Mouse (Mus musculus) hindbrain, embryonic 15.5 days (tissue): ENCODE data around the gene Klhl32. TPM values are rescaled to one million over a fixed set of nuclear protein-coding genes. Genes with fewer than 3 reads are reported as not detected.

ENCODE experiments used
- ATAC-seq: fragments of 200-750 bp; cut with Nextera tagmentation; 2 replicates; pipeline ENCODE4 v1.8.0; 2017; ENCODE audit warnings: low read depth, moderate number of reproducible peaks, moderate TSS enrichment; ENCODE audit not compliant: low FRiP score
- H3K27ac ChIP-seq: fragments of 300-500 bp; sonication (generic); replicated peaks from 2 replicates; pipeline ENCODE4 v1.5.1; 2015; ENCODE audit warnings: mild to moderate bottlenecking, inconsistent platforms
- H3K27me3 ChIP-seq: fragments of 300-500 bp; sonication (generic); 2 replicates; pipeline ENCODE4 v1.6.1; 2015; ENCODE audit warnings: control low read depth, inconsistent platforms
- H3K36me3 ChIP-seq: fragments of 300-500 bp; sonication (generic); 2 replicates; pipeline ENCODE4 v1.6.1; 2015; ENCODE audit warnings: control low read depth, inconsistent platforms
- H3K4me1 ChIP-seq: fragments of 300-500 bp; sonication (generic); replicated peaks from 2 replicates; pipeline ENCODE4 v1.6.1; 2015; ENCODE audit warnings: control low read depth, inconsistent platforms
- H3K4me2 ChIP-seq: fragments of 300-500 bp; sonication (generic); 2 replicates; pipeline ENCODE4 v1.6.1; 2015; ENCODE audit warnings: moderate library complexity, mild to moderate bottlenecking, inconsistent platforms
- H3K4me3 ChIP-seq: fragments of 300-500 bp; sonication (generic); 2 replicates; pipeline ENCODE4 v1.5.1; 2015; ENCODE audit warnings: mild to moderate bottlenecking, inconsistent platforms
- H3K9ac ChIP-seq: fragments of 300-500 bp; sonication (generic); 2 replicates; pipeline ENCODE4 v1.6.1; 2015; ENCODE audit warnings: inconsistent platforms
- H3K9me3 ChIP-seq: fragments of 300-500 bp; sonication (generic); 2 replicates; pipeline ENCODE4 v1.6.1; 2016; ENCODE audit warnings: control low read depth, inconsistent platforms
- WGBS: fragments of 180-500 bp; shearing (Covaris S2); methylation state at CpG from one replicate; pipeline ENCODE4 v1.1.7; 2015; 5-methylcytosine and 5-hydroxymethylcytosine counted together
- polyA plus RNA-seq: library from polyadenylated mRNA; unstranded; fragments of >200 nt; fragmentation: Nextera tagmentation; extraction: Ambion mirVana; gene quantifications from 2 replicates; pipeline ENCODE4 v1.2.1, GENCODE M21; 2015

Klhl32 gene
- polyA plus RNA-seq, 1 experiment from 2014 or later, result 35.5 TPM

DNA sequence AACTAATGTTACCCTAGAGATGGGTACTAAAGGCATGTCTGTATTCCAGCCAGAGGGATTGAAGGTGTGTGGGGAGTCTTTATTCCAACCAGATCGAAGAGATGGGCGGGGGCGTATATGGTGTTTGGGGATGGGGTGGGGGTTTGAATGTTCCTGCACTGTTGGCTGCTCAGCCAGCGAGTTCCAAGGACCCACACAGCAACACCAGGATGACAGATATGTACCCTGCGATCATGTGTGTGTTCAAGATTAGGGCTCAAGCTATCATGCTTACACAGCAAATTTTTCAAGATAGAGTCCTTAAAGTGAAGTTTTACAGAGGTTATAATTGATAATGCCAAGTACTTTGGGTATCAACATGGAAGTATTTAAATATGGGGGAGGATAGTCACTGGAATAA lies 273.3 kb downstream of the Klhl32 start:
- Histone ChIP-seq H3K4me1 (no peaks in the 10 kb centered on the region), H3K9me3 (no peaks in the 10 kb centered on the region), H3K27me3 (no peaks in the 10 kb centered on the region), H3K36me3 (no peaks in the 10 kb centered on the region), H3K9ac (no peak overlapping the region), H3K4me2 (no peak overlapping the region), H3K4me3 (no peak overlapping the region), H3K27ac (no peak overlapping the region)
- 96% methylated on average over 5 of the region's 5 CpGs for WGBS
- no peak for ATAC-seq

DNA sequence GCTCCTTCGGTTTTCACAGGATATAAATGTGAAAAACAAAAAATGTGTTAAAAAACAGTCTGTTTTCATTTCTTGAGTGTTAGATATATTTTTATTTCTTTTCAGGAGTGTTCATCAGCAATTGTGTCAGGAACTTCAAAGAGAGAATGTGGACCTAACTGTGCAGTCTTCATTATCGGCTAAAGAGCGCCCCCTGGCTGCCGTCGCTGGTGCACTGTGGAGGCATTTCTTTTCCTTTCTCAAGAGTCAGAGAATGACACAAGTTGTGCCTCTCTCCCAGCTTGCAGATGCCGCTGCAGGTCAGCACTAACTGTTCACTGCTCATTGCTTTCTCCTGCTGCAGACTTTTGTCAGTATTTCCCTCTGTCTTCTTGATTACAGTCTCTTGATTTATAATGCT lies 276.6 kb downstream of the Klhl32 start:
- Histone ChIP-seq H3K36me3 (no peaks in the 10 kb centered on the region), H3K9ac (no peak overlapping the region), H3K4me1 (no peaks in the 10 kb centered on the region), H3K4me3 (no peak overlapping the region), H3K9me3 (no peaks in the 10 kb centered on the region), H3K27me3 (no peaks in the 10 kb centered on the region), H3K4me2 (no peak overlapping the region), H3K27ac (no peak overlapping the region)
- WGBS, result 17% methylated on average over 6 of the region's 6 CpGs
- ATAC-seq, result peak; percentile 88

DNA sequence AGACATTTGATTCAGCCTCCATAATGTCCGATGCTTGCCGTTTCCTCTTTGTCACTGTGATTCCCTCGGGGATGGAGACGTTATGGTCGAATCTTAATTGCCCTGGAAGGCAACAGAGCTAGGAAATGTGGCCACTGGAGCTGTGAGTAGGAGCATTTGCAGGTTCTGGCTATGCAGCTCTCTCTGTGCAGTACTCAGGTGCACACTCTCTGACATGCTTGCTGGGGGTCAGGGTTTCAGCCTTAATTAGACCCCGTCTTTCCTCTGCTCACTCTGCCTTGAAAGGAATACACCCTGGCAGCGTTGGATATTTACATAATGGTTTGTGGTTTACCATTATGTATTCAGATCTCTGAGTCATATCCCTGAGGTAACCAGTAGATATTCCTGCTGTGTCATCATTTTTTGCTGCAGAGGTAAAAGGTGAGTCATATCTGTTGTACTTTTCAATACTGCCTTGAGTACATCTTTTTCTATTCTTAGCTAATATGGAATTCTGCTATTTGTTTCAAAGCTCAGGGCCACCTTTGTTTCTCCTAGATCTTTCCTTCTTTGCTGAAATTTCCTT lies 281.9 kb downstream of the Klhl32 start:
- Histone ChIP-seq H3K9me3 (no peaks in the 10 kb centered on the region), H3K4me2 (no peak overlapping the region), H3K9ac (no peak overlapping the region), H3K36me3 (no peaks in the 10 kb centered on the region), H3K27me3 (no peaks in the 10 kb centered on the region), H3K27ac (no peak overlapping the region), H3K4me3 (no peak overlapping the region), H3K4me1 (no peaks in the 10 kb centered on the region)
- WGBS, result 45% methylated on average over 7 of the region's 7 CpGs
- no peak for ATAC-seq

DNA sequence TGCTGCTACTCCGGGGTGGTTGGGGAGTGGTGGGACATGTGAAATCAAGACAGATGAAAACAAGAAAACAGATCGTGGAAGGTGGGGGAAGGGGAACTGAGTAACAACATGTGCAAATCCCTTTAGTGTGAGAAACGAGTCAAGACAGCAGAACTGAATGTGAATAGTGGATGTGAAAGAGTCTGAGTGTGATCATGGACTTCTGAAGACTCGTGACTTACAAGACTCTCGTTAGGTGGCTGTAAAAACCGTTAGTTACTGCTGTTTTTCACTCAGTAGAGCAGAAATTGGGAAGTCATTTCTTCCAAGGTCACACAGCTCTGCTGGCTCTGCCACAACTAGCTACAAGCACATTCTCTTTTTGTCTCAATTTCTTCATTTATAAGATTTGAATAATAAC lies 282.9 kb downstream of the Klhl32 start:
- H3K36me3 ChIP-seq, result no peaks in the 10 kb centered on the region
- H3K27ac ChIP-seq, result no peak overlapping the region
- no peaks in the 10 kb centered on the region for H3K4me1 ChIP-seq
- H3K27me3 ChIP-seq, result no peaks in the 10 kb centered on the region
- no peak overlapping the region for H3K4me2 ChIP-seq
- no peak for ATAC-seq
- H3K4me3 ChIP-seq, result no peak overlapping the region
- H3K9me3 ChIP-seq, result no peaks in the 10 kb centered on the region
- no peak overlapping the region for H3K9ac ChIP-seq
- WGBS, result 70% methylated on average over 6 of the region's 6 CpGs

Other genes with a start within 250 kb of the Klhl32 start
- 61.8 and 62.9 TPM in 2 replicates for gene Ndufaf4, start 47.0 kb upstream of the Klhl32 start, polyA plus RNA-seq
- 1.5 and 1.8 TPM in 2 replicates for gene Gpr63, start 115.3 kb upstream of the Klhl32 start, polyA plus RNA-seq